Mouse (Mus musculus) gastrocnemius, postnatal 10 days (tissue): Measurements from ENCODE around the gene Cbr4. TPM values are rescaled to one million over a fixed set of nuclear protein-coding genes. Genes with fewer than 3 reads are reported as not detected.

Source experiments
- DNase-seq: peaks from one replicate; pipeline ENCODE4 v3.0.0; 2021; ENCODE audit warnings: mixed read lengths
- total RNA-seq, 2 experiments: library from RNA; stranded (reverse); gene quantifications; 2 replicates each; pipeline ENCODE4 v1.2.3; 2021

Cbr4 gene
- total RNA-seq, 2 experiments from 2014 or later: 28.5 to 32.2 TPM

- no peak for DNase-seq
These were observed 62.6 kb downstream of the Cbr4 start for GRCm38 (mm10) chr8:61550006-61550748.

GRCm38 (mm10) chr8:61552221-61552620 is 64.7 kb downstream of the Cbr4 start:
- DNase-seq: no peak

- DNase-seq: no peak
These were observed 65.3 kb downstream of the Cbr4 start for GRCm38 (mm10) chr8:61552755-61553402.

- DNase-seq: no peak
These were observed 67.8 kb downstream of the Cbr4 start for GRCm38 (mm10) chr8:61555343-61555742.

- DNase-seq: no peak
These were observed 68.7 kb downstream of the Cbr4 start for GRCm38 (mm10) chr8:61556219-61556618.
